Comparison of ENCODE assay signal across 22 mouse cellular contexts in genomic region chr2:28794623-28795022, GRCm38 (mm10). TPM values are rescaled to one million over a fixed set of nuclear protein-coding genes. Genes with fewer than 3 reads are reported as not detected.
A peak's percentile ranks its signal among the peaks of the same experiment; 100 is the strongest.
DNase-seq lines count a peak whose midpoint lies in the region; ATAC-seq and TF ChIP-seq lines count a peak whose summit lies in the region.
"Had no signal": no experiment of that assay in that cellular context is flagged by ENCODE, and none has a peak within 500 bp of the region (broad histone marks: within the 10 kb centered on the region; RNA-seq: fewer than 3 reads in every experiment).

No protein-coding gene starts in this region.

- TF ChIP-seq RAD21 in MEL (IDR thresholded peaks at IDR 0.05; ENCODE audit: low read depth, low read length) = no peak; the same call in 1 of the 2 replicates

- H3K27me3 ChIP-seq in kidney, postnatal 0 days (ENCODE audit: insufficient read depth, low read length) = no peaks in the 10 kb centered on the region
- no peaks in the 10 kb centered on the region for H3K27me3 ChIP-seq in midbrain, embryonic 11.5 days (ENCODE audit: control insufficient read depth, insufficient read depth, low read length)
- no peaks in the 10 kb centered on the region for H3K27me3 ChIP-seq in midbrain, embryonic 10.5 days (ENCODE audit: low read depth, poor library complexity, severe bottlenecking)
- H3K27me3 ChIP-seq in MEL (ENCODE audit: control insufficient read depth in 1 of 2, insufficient read depth in 2 of 2, low read length in 2 of 2) = no peaks in the 10 kb centered on the region
- H3K27me3 ChIP-seq: midbrain, embryonic 13.5 days had no signal

- no peak for TF ChIP-seq POLR2A in MEL (IDR thresholded peaks at IDR 0.05; ENCODE audit: control insufficient read depth in 1 of 2, insufficient read depth in 1 of 2, low read depth in 1 of 2, low read length in 2 of 2, poor library complexity in 1 of 2)

- no peak overlapping the region for H3K4me3 ChIP-seq in kidney, postnatal 0 days (replicated peaks; ENCODE audit: low read depth, low read length)
- H3K4me3 ChIP-seq in midbrain, embryonic 11.5 days (ENCODE audit: low read depth, low read length) = no peak overlapping the region
- H3K4me3 ChIP-seq in midbrain, embryonic 10.5 days = no peak overlapping the region
- H3K4me3 ChIP-seq in MEL (ENCODE audit: control insufficient read depth in 1 of 2, insufficient read depth in 1 of 2, low read depth in 2 of 2, low read length in 2 of 2) = no peak overlapping the region
- H3K4me3 ChIP-seq: embryonic facial prominence, embryonic 10.5 days; forebrain, embryonic 13.5 days; heart, embryonic 10.5 days; hindbrain, embryonic 15.5 days; liver, embryonic 15.5 days; midbrain, embryonic 13.5 days had no signal

- H3K79me2 ChIP-seq in MEL (ENCODE audit: control insufficient read depth, insufficient read depth, low read length, poor library complexity) = no peaks in the 10 kb centered on the region

- no peak for DNase-seq in kidney, postnatal 0 days (ENCODE audit: low spot score)
- DNase-seq in kidney, postnatal 14 days = no peak
- DNase-seq in midbrain, embryonic 11.5 days (ENCODE audit: low spot score, missing footprints) = peak; percentile 83
- no peak for DNase-seq in midbrain, embryonic 10.5 days (ENCODE audit: low spot score)
- DNase-seq in MEL (ENCODE audit: low read depth, low spot score) = peak; percentile 18
- peak; percentile 44 for DNase-seq in testis, postnatal 10 days (ENCODE audit: low spot score)
- DNase-seq in cerebellum, adult 8-10 months = no peak
- DNase-seq: adrenal gland, adult 8-10 months; cerebellum, adult 18-20 months; gastrocnemius, postnatal 36 days; heart, postnatal 10 days; kidney, adult 8-10 months; left cerebral cortex, postnatal 4 days; lung, postnatal 4 days; retina, postnatal 1 day; thymus, postnatal 36 days had no signal

- no peak for TF ChIP-seq EP300 in MEL (IDR thresholded peaks at IDR 0.05; ENCODE audit: low read depth in 1 of 2, low read length in 2 of 2)

- no peak overlapping the region for H3K4me2 ChIP-seq in kidney, postnatal 0 days (ENCODE audit: low read length)
- H3K4me2 ChIP-seq in midbrain, embryonic 11.5 days = no peak overlapping the region
- H3K4me2 ChIP-seq: forebrain, embryonic 13.5 days; hindbrain, embryonic 15.5 days; liver, embryonic 15.5 days; midbrain, embryonic 13.5 days had no signal

- no peaks in the 10 kb centered on the region for H3K36me3 ChIP-seq in kidney, postnatal 0 days (ENCODE audit: insufficient read depth, low read length)
- H3K36me3 ChIP-seq in midbrain, embryonic 11.5 days (ENCODE audit: control insufficient read depth, insufficient read depth, low read length) = no peaks in the 10 kb centered on the region
- H3K36me3 ChIP-seq in midbrain, embryonic 10.5 days = no peaks in the 10 kb centered on the region
- peaks cover 0 to 27% of the 10 kb centered on the region in 2 experiments; a peak in 2 of 4 replicates for H3K36me3 ChIP-seq in MEL (ENCODE audit: control insufficient read depth in 1 of 2, insufficient read depth in 2 of 2, low read length in 2 of 2)
- H3K36me3 ChIP-seq: embryonic facial prominence, embryonic 10.5 days; heart, embryonic 10.5 days; hindbrain, embryonic 15.5 days; liver, embryonic 15.5 days; midbrain, embryonic 13.5 days had no signal

- H3K9ac ChIP-seq in kidney, postnatal 0 days (ENCODE audit: low read depth, low read length) = no peak overlapping the region
- no peak overlapping the region for H3K9ac ChIP-seq in midbrain, embryonic 11.5 days (ENCODE audit: low read length)
- H3K9ac ChIP-seq in MEL (ENCODE audit: control insufficient read depth, low read depth, low read length, poor library complexity, severe bottlenecking) = no peak overlapping the region
- H3K9ac ChIP-seq: forebrain, embryonic 13.5 days; hindbrain, embryonic 15.5 days; liver, embryonic 15.5 days; midbrain, embryonic 13.5 days had no signal

- H3K9me3 ChIP-seq in kidney, postnatal 0 days (replicated peaks; ENCODE audit: low read length) = no peaks in the 10 kb centered on the region
- H3K9me3 ChIP-seq in midbrain, embryonic 11.5 days (ENCODE audit: control insufficient read depth, low read length) = no peaks in the 10 kb centered on the region
- no peaks in the 10 kb centered on the region for H3K9me3 ChIP-seq in midbrain, embryonic 10.5 days (replicated peaks)
- no peaks in the 10 kb centered on the region for H3K9me3 ChIP-seq in MEL (replicated peaks; ENCODE audit: insufficient read depth, low read length)
- H3K9me3 ChIP-seq: embryonic facial prominence, embryonic 10.5 days; forebrain, embryonic 13.5 days; heart, embryonic 10.5 days; hindbrain, embryonic 15.5 days; liver, embryonic 15.5 days; midbrain, embryonic 13.5 days had no signal

- 72% methylated on average over 5 of the region's 5 CpGs for WGBS in kidney, postnatal 0 days
- WGBS in midbrain, embryonic 11.5 days = 76% methylated on average over 5 of the region's 5 CpGs
- 84% methylated on average over 5 of the region's 5 CpGs for WGBS in midbrain, embryonic 10.5 days

- peak; percentile 38 for TF ChIP-seq CTCF in kidney, postnatal 0 days (IDR thresholded peaks at IDR 0.05; ENCODE audit: low read depth)
- TF ChIP-seq CTCF in MEL (IDR thresholded peaks at IDR 0.05 in 2 of 3, conservative IDR thresholded peaks at IDR 0.05 in 1 of 3; ENCODE audit: control insufficient read depth in 1 of 3, insufficient read depth in 1 of 3, low read depth in 2 of 3, low read length in 3 of 3, poor library complexity in 1 of 3, severe bottlenecking in 1 of 3) = peak; percentile 39 to 43 (median 41)

- no peak overlapping the region for H3K27ac ChIP-seq in kidney, postnatal 0 days
- H3K27ac ChIP-seq in midbrain, embryonic 11.5 days (ENCODE audit: low read depth, low read length) = no peak overlapping the region
- no peak overlapping the region for H3K27ac ChIP-seq in midbrain, embryonic 10.5 days (replicated peaks)
- H3K27ac ChIP-seq in MEL (ENCODE audit: control insufficient read depth, low read depth, low read length) = no peak overlapping the region
- H3K27ac ChIP-seq: embryonic facial prominence, embryonic 10.5 days; forebrain, embryonic 13.5 days; heart, embryonic 10.5 days; hindbrain, embryonic 15.5 days; liver, embryonic 15.5 days; midbrain, embryonic 13.5 days had no signal

- no peaks in the 10 kb centered on the region; the same call in 1 of the 2 replicates for H3K4me1 ChIP-seq in kidney, postnatal 0 days (replicated peaks; ENCODE audit: insufficient read depth, low read length)
- H3K4me1 ChIP-seq in midbrain, embryonic 11.5 days (ENCODE audit: control insufficient read depth, insufficient read depth, low read length) = peaks cover 5% of the 10 kb centered on the region
- peaks cover 26% of the 10 kb centered on the region for H3K4me1 ChIP-seq in midbrain, embryonic 10.5 days
- peaks cover 14 to 29% of the 10 kb centered on the region in 2 experiments for H3K4me1 ChIP-seq in MEL (ENCODE audit: control insufficient read depth in 1 of 2, insufficient read depth in 2 of 2, low read length in 2 of 2)
- H3K4me1 ChIP-seq: liver, embryonic 15.5 days had no signal

- ATAC-seq in kidney, postnatal 0 days (replicated peaks; ENCODE audit: low FRiP score, low read depth) = no peak
- ATAC-seq in midbrain, embryonic 11.5 days (ENCODE audit: low FRiP score) = no peak
- ATAC-seq: forebrain, embryonic 13.5 days; midbrain, embryonic 13.5 days had no signal

TF ChIP-seq in MEL, 35 proteins besides CTCF, POLR2A, EP300 and RAD21:
- TF ChIP-seq POLR2AphosphoS5 (IDR thresholded peaks at IDR 0.05; ENCODE audit: borderline replicate concordance, low read depth, low read length) = no peak
- TF ChIP-seq USF1 (IDR thresholded peaks at IDR 0.05; ENCODE audit: low read depth, low read length) = no peak
- no peak for TF ChIP-seq TAL1 (IDR thresholded peaks at IDR 0.05; ENCODE audit: low read length)
- TF ChIP-seq ZNF384 (IDR thresholded peaks at IDR 0.05; ENCODE audit: low read depth, low read length) = no peak
- TF ChIP-seq CHD1 (IDR thresholded peaks at IDR 0.05; ENCODE audit: low read depth, low read length) = no peak
- no peak for TF ChIP-seq GABPA (IDR thresholded peaks at IDR 0.05; ENCODE audit: low read depth, low read length)

RNA-seq across cellular contexts. Expression of gene Gtf3c4, which starts 45.5 kb away (rescaled TPM):
- 9.3 and 9.9 TPM in 2 replicates for polyA plus RNA-seq in kidney, postnatal 0 days (2015; fragmentation: Nextera tagmentation; extraction: Ambion mirVana)
- polyA plus RNA-seq in midbrain, embryonic 11.5 days (2014; fragmentation: Nextera tagmentation; extraction: Ambion mirVana) = 32.2 and 34.3 TPM in 2 replicates
- polyA plus RNA-seq in midbrain, embryonic 10.5 days (2016; fragmentation: Nextera tagmentation; extraction: Ambion mirVana) = 23.9 and 24.9 TPM in 2 replicates
- total RNA-seq in MEL (2012; rRNA removed) = 34.7 and 37.4 TPM in 2 replicates
- polyA plus RNA-seq in MEL (2012; ENCODE audit: insufficient read depth in 1 of 2, insufficient read length in 2 of 2, low read depth in 1 of 2, low replicate concordance in 2 of 2, missing spikeins in 1 of 2) = 10 to 100 TPM in 1 of 2 experiments, not detected in 1; 28.3 TPM

RNA-seq across cellular contexts. Expression of gene Ddx31, which starts 45.6 kb away (rescaled TPM):
- polyA plus RNA-seq in kidney, postnatal 0 days (2015; fragmentation: Nextera tagmentation; extraction: Ambion mirVana) = 8.7 and 9.7 TPM in 2 replicates
- polyA plus RNA-seq in midbrain, embryonic 11.5 days (2014; fragmentation: Nextera tagmentation; extraction: Ambion mirVana) = 18.8 and 20.7 TPM in 2 replicates
- 20.4 and 22.0 TPM in 2 replicates for polyA plus RNA-seq in midbrain, embryonic 10.5 days (2016; fragmentation: Nextera tagmentation; extraction: Ambion mirVana)
- total RNA-seq in MEL (2012; rRNA removed) = 22.8 and 26.0 TPM in 2 replicates
- 10 to 100 TPM in 1 of 2 experiments, not detected in 1; 20.9 TPM for polyA plus RNA-seq in MEL (2012; ENCODE audit: insufficient read depth in 1 of 2, insufficient read length in 2 of 2, low read depth in 1 of 2, low replicate concordance in 2 of 2, missing spikeins in 1 of 2)

Comparison
In these comparisons a context has a peak if more than half of its experiments do, and no peak if none do; other contexts are left out.
1. DNase-seq: peak in midbrain, embryonic 11.5 days (single experiment), MEL (single experiment) and testis, postnatal 10 days (single experiment); none in kidney, postnatal 0 days (single experiment), kidney, postnatal 14 days (single experiment), midbrain, embryonic 10.5 days (single experiment) and cerebellum, adult 8-10 months (single experiment).